Mouse (Mus musculus) neural tube, embryonic 10.5 days (tissue): ENCODE measurements around the gene Usp29.

ENCODE experiments used
- DNase-seq: peaks from one replicate; pipeline ENCODE4 v3.0.0-alpha.2; 2017; ENCODE audit warnings: low spot score; ENCODE audit errors: extremely low spot score

Gene Usp29

DNA sequence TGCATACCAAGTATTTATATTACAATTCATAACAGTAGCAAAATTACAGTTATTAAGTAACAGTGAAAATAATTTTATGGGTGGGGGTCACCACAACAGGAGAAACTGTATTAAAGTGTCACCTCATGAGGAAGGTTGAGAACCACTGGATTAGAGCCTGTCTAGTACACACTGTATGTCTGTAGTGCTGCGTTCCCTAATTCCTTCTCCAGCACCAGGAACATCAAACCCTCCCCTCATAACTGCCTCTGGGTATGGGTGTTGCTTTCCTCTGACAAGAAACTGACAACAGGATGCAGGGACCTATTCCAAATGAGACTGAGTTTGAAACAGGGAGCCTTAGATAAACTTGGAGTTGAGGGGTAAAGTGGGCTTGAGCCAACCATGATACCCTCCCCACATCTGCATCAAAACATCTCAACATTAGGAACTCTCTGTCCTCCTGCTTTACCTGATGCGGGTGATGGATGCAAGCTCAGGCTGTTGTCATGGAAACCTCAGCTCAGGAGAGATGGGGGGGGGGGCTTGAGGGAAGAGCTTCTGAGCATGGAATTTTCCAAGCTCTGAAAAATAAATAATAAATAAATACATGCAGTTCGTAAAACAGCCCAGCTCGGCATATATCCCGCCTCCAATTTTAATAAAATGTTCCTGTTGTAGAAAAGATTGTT lies 86.5 kb downstream of the Usp29 start:
- DNase-seq = no peak

DNA sequence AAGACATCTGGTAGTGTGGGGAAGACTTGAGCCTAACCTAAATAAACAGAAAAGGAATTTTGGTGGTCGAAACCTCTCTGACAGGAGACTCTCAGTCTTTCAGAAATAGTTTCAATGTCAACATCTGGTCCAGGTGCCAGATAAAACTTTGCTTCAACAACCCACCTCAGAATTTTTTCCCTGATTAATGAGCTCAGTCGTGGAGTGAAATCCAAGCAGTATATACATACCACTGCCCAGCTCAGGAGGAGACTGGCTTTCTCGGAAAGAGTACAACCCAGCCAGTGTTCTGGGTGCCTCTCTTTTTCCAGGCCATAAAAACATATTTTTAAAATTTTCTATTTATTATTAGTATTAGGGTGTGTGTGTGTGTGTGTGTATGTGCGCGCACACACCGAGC lies 89.9 kb downstream of the Usp29 start:
- no peak for DNase-seq

DNA sequence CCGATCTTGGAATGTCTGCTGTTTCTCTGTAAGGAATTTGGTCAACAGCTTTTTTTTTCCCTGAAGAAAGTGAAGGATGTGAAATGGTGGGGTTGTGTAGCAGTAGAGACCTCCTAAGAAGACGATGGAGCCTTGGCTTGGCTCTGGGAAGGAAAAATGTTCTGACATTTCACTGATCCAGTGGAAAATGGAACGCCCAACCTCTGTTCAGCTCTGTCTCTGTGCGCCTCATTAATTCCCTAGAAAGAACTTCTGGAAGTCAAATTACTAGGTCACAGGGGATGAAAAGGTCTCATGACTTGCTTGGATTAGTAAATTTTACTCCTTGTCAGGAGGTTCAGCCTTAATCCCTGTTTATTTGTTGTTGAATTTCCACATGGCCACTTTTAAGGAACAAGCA lies 92.3 kb downstream of the Usp29 start:
- no peak for DNase-seq

DNA sequence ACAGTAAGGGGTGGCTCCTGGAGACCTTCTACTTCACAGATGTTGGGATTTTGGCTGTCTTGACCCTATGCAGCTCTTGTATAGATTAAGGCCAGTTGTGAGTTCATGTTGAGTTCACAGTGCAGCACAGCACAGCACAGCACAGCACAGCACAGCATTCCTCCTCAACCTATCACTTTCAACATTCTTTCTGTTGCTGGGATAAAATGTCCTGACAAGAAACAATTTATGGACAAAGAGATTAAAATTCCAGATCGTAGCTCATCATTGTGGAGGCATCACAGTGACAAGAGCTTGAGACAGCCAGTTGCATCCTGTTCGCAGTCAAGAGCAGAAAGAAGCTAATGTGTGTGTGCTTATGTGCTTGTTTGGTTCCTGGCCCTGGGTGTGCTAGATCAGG lies 93.3 kb downstream of the Usp29 start:
- DNase-seq = no peak

DNA sequence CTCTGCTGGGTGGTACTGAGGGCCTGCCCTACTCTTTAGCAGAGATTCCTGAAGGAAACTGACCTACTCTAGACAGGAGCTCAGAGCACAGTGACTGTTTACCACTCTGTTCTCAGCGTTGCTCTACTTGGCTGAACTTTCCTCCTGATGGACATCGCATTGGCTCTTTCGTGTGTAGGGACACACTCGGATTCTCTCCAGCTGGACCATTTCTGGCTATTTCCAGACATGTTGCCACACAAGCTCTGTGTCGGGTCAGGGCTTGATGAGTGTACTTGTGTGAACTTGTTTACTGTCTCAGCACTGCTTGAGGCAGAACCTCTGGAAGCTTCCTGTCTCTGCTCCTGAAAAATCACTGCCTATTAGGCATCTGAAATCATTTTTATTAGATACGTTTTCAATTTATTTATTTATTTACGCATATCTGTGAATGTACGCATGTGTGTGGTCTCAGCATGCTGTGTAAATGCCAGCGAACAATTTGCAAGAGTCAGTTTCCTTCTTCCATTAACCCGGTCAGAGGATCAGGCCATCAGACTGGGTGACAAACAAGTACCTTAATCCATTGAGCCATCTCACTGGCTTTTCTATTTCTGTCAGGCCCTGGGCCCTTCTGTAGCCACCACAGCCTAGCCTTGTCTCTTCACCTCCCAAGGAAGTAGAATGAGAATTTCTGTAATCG lies 95.7 kb downstream of the Usp29 start:
- no peak for DNase-seq

DNA sequence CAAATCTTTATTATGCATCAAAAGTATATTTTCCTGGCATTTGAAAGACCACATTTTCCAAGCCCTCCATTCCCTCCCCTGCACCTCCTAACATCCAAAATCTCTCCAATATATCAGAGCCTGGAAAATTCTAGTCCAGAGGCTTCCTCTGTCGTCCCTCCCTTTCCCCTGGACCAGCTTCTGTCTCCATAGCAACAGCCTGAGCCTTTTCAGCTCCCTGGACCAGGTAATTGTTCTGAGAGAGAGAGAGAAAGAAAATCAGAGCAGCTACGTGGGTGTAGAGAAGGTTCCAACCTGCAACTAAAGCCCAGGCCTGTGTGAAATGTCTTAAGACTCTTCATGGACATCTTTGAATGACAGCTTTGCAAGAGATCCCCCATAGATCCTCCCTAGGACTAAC lies 98.8 kb downstream of the Usp29 start:
- no peak for DNase-seq

DNA sequence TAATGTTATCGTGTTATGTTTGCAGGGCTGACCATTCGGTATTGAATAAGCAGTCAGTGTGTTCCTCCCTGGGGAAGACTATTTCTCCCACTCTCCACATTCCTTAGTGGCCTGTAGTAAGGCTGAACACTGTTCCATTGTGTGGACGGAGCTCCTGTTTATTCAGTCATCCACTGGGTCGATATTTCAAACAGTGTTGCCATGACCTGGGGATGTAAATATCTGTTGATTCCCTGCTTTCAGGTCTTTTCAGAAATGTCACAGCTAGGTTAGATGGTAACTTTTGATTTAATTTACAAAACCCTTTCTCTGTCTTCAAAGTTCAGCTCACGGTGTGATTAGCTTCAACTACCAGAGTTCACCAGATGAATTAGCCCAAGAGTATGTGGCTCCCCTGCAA lies 104.6 kb downstream of the Usp29 start:
- no peak for DNase-seq

DNA sequence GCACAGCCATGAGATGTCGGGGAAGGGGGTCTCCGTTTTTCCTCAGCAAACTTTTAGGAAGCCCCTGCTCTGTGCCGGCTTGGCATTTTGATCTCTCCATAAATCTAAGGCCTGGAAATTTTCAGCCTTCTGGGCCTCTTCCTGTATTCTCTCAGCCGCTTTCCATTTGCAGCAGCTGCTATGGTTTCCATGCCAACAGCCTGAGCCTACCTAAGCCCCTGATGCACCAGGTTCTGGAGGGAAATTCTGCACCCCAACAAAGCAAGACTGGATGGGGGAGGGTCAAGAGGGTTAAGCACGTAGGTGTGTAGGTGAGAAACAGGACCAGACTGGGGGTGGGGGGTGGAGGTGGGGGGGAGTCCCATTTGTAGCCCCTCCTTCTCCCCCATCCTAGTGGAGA lies 105.0 kb downstream of the Usp29 start:
- DNase-seq = peak; percentile 62

DNA sequence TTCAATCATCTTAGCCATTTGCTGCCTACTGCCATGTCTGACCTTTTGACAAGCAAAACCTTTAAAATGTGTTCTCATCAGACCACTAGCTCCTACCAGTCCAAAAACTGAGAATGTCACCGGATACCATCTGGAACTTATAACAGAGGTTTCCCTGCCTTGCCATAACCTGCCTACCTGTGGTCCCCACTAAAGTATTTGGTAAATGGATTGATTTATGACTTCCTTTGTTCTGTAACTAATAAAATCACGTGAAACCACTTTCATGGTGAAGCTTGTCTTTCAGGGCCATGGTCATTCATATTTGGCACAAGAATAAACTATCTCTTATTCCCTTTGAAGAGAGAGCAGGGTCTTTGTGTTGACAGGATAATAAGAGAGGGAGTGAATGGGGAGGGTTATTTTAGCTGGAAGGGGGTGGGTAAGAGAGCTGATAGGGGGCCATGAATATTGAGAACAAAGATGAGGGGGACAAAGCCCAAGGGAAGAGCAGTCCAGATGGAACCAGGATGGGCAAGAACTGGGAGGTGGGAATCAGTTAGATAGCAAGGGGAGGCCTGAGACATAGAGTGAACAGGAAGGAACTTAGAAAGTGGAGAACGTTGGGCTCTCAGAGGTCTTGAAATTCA lies 107.0 kb downstream of the Usp29 start:
- no peak for DNase-seq

DNA sequence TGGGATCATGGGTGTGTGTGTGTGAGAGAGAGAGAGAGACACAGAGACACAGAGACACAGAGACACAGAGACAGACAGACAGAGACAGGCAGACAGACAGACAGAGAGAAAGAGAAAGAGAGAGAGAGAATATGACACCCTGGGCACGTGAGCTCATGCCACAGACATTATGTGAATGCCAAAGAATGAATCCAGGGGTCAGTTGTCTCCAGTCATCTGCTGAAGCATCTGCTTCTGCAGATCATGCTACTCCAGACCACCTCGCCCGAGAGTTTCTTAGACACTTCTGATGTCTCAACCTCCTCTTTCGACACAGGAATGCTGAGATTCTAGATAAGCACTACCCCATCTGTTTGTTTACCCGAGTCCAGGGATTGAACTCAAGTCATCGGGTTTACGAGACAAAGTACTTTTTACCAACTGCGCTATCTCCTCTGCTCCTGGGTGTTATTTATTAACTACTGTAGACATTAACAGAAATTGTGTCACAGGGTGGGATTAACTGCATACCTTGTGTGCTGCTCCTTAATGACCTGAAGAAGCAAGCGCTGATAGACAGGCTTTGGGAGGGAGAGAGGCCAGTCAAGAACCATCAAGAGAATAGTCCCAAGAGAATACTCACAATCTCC lies 107.7 kb downstream of the Usp29 start:
- no peak for DNase-seq

DNA sequence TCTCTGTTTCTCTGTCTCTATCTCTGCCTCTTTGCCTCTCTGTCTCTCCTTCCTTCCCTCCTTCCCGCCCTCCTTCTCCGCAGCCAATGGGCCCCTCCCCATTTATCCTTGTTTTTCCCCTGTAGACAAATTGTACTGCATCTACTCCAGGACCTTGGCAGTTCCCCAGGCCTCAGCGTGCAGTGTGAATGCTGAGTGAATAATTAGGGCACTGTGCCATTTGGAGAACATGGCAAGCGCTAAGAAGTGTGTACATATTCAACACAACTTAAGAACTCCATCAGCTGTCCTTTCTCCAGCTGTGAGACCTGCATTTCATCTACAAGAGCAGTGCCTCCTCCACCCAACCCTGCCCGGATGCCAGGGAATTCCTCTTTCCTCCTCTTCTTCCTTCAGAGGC lies 110.5 kb downstream of the Usp29 start:
- no peak for DNase-seq

DNA sequence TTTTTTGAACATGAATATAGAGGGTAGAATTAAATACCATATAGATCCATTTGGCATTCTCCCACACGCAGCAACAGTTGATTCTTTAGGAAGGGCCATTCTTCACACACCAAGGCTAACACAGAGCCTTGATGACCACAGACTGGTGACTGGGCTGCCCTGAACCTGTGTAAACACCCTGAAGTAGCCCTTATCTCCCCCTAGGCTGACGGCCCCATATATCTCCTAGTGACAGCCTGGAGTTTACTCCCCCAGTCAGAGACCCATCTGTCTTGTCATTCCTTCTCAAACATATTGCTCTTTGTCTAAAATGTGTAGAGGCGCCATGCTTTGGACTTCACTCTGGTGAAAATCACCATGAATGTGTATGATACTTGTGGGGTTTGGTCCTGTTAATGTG lies 119.1 kb downstream of the Usp29 start:
- peak; percentile 30 for DNase-seq

DNA sequence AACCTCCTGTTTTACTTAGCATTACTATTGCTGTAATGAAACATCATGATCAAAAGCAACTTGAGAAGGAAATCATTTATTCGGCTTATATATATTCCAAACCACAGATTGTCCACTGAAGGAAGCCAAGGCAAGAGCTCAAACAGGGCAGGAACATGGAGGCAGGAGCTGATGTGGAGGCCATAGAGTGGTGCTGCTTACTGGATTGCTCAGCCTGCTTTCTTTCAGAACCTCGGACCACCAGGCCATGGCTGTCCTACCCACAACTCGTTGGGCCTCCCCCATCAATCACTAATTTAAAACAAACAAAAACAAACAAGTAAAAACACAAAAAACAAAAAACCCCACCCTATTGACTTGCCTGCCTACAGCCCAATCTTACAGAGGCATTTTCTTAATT lies 119.9 kb downstream of the Usp29 start:
- DNase-seq = no peak

DNA sequence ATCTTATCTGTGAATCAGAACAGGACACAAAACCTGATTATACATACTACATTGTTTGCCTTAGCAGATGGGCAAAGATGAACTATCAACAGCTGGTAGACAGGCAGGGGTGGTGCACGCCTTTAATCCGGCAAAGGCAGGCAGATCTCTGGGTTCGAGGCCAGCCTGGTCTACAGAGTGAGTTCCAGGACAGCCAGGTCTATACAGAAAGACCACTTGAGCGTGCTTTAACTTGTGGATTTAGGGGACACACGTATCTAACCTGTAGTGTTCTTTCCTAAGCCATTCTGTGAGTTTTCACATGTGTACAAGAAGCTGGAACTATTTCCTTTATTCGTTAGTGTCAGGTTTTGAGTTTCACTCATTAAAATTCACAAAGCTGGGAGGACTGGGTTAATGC lies 120.9 kb downstream of the Usp29 start:
- no peak for DNase-seq

DNA sequence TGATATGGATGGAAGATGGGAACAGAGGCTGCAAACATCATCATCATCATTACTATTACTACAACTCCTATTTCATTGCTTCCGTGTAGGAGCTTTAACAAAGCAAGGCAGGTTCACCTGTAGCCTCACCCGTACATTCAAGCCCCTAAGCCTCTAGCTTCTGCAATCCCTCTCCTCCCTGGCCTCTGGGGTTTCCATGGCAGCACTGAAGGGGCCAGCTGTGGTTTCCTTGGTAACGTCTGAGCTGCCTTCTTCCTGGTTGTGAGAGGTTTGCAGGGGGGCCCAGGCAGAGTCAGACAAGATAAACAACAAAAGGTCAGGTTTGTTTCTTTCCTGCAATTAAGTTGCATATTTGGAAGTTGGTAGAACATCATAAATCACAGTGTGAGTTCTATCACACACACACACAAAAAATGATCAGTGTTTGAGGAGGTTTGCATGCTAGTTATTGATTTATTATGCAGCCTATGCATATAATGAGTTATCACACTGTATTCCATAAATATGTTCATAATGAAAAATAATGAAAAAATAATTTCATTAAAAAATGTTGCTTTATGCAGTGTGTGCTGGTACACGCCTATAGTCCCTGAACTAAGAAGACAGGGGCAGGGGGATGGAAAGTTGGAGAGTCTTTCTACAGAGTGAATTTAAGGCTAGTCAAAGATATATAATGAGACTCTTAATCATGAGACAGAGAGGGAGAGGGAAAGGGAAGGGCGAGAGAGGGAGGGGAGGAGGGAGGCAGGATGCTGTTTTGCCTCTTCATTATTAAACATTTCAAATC lies 121.5 kb downstream of the Usp29 start:
- peak; percentile 67 for DNase-seq

DNA sequence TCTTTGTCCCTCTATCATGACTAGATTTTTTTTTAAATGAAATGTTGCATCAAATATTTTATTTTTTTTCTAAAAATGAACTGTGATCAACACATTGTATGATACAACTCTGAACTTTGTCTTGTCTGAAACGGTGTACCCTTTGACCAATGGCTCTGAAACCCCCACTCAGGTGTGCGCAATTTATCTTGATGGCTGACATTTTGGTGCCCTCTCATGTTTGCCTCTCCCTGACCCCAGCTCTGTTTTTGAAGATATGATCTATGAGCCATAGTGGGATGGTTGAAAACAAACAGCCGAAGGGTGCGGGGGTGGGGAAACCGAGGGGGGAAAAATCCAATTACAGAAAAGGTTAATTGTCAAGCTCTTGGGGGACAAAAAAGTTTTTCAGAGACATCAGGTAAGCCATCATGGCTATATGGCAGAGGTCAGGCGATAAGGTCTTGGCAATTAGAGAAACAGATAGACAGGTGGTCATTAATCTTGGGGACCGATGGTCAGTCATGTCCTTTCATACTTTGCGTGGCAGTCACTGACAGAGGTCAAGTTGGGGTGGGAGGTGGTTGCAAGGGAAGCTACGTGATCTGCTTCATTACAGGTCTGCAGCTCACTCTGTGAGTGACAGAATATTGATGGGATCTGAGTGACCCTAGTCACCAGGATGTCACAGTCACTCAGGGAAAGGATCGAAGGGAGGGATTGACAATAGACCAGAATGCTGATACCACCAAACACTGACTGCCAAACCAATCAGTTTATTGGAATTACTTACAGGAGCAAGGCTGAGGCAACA lies 125.4 kb downstream of the Usp29 start:
- peak; percentile 43 for DNase-seq

DNA sequence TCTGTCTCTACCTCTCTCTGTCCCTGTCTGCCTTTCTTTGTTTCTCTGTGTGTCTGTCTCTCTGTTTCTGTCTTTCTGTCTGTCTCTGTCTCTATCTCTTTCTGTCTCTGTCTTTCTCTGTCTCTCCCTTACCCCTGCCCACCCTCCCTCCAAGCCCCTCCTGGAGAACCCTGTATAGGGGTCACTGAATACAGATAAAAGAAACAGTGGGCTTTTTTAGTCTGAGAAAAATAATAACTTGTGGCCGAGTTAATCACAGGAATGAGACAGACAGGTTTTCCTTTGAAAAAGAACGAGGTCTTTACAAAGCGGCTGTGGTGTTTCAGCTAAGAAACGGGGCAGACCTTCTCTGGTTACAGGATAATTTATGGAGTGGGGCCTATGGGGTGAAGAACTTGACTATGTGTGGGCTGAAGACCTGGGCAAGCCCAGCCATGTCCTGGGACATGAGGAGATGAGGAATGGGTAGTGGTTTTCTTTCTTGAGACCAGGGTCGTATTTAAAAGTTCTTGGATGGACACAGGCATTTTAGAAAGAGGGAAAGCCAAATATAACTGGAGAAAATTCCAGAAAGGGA lies 128.4 kb downstream of the Usp29 start:
- peak; percentile 40 for DNase-seq

DNA sequence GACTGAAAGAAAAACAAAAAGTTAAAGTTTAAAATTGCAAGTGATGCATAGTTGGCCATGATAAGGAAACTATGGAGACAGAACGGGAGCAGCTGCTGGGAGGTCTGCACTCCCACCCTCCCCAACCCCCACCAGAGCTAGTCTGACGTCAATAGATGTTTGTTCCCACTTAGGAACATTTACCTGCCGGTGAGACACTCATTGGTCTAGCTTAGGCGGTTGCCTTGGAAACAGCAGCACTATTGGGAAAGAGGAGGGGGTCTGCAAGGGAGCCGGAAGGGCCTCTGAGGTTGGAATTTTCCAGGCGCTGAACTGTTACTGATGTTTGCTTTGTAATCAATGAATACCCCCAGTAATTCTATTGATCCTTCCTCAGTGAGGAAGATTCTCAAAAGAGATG lies 130.3 kb downstream of the Usp29 start:
- no peak for DNase-seq

DNA sequence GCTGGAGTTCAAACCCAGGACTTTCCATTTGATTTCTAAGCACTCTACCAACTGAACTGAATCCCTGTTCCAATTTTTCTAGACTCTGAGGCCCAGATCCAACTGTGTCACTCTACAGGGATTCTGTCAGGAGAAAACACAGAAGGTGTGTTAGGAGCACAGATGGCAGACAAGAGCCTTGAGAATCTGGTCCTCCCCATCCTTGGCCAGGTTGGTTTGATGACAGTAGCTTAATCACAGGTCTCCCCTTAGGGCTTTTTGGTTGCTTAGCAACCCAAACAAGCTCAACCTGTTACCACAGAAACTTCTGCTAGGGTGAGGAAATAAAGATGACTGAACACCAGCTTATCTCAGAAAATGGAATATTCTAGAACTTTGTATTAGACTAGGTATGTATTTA lies 136.0 kb downstream of the Usp29 start:
- no peak for DNase-seq

DNA sequence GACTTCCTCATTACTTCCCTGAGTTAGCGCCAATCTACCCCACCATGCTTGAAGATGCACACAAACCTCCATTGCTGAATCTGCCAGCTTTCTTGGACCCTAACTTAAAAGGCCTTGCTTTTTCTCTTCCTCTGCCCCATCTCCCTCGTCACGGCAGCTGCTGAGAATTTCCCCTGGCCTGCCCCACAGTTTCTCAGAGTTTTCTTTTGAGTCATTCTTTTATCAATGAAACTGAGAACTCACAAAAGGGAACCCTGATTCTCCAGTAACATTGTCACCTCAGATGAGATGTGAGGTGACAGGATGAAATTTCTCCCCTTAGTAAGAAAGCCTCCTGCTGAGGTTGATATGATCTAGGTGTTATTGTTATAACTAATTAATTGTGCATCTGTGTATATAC lies 138.5 kb downstream of the Usp29 start:
- no peak for DNase-seq

DNA sequence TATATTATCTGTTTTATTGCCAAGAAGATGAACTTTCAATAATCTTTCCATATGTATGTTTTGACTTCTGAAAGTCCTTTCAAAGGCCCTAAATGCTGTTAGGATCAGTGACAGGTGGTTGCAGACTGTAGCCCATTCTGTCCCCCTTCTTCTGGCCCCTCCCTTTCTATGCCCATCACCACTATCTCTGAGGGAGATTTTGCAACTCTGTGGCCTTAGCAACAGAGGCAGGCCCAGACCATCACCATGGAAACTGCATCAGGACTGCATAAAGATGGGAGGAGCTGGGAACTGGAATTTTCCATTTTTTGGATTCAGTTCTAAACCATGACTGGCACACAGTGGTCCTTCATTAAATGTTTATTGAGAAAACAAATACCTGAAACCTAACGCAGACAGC lies 139.2 kb downstream of the Usp29 start:
- DNase-seq = no peak
